Mouse (Mus musculus) heart, embryonic 15.5 days (tissue): ENCODE results near the gene Ackr3. TPM values are rescaled to one million over a fixed set of nuclear protein-coding genes. Genes with fewer than 3 reads are reported as not detected.
A peak's percentile ranks its signal among the peaks of the same experiment; 100 is the strongest.

ENCODE experiments used
- ATAC-seq: fragments of 200-750 bp; cut with Nextera tagmentation; replicated peaks from 2 replicates; pipeline ENCODE4 v1.8.0; 2017; ENCODE audit warnings: low read depth, moderate TSS enrichment; ENCODE audit not compliant: insufficient number of reproducible peaks, insufficient read depth, low FRiP score
- H3K27ac ChIP-seq: fragments of 300-500 bp; sonication (generic); 2 replicates; pipeline ENCODE4 v1.5.1; 2015; ENCODE audit warnings: mild to moderate bottlenecking, inconsistent platforms
- H3K27me3 ChIP-seq: fragments of 300-500 bp; sonication (generic); 2 replicates; pipeline ENCODE4 v1.6.1; 2015; ENCODE audit warnings: inconsistent platforms
- H3K36me3 ChIP-seq: fragments of 300-500 bp; sonication (generic); 2 replicates; pipeline ENCODE4 v1.6.1; 2015; ENCODE audit warnings: mild to moderate bottlenecking, inconsistent platforms
- H3K4me1 ChIP-seq: fragments of 300-500 bp; sonication (generic); replicated peaks from 2 replicates; pipeline ENCODE4 v1.6.1; 2015; ENCODE audit warnings: inconsistent platforms
- H3K4me2 ChIP-seq: fragments of 300-500 bp; sonication (generic); 2 replicates; pipeline ENCODE4 v1.6.1; 2015; ENCODE audit warnings: inconsistent platforms, mild to moderate bottlenecking, moderate library complexity
- H3K4me3 ChIP-seq: fragments of 300-500 bp; sonication (generic); 2 replicates; pipeline ENCODE4 v1.5.1; 2015; ENCODE audit warnings: mild to moderate bottlenecking, inconsistent platforms
- H3K9ac ChIP-seq: fragments of 300-500 bp; sonication (generic); 2 replicates; pipeline ENCODE4 v1.6.1; 2015; ENCODE audit warnings: mild to moderate bottlenecking, inconsistent platforms
- H3K9me3 ChIP-seq: fragments of 300-500 bp; sonication (generic); replicated peaks from 2 replicates; pipeline ENCODE4 v1.6.1; 2016; ENCODE audit warnings: inconsistent platforms
- WGBS: fragments of 180-500 bp; shearing (Covaris S2); methylation state at CpG from one replicate; pipeline ENCODE4 v1.1.7; 2015; ENCODE audit warnings: mixed read lengths; 5-methylcytosine and 5-hydroxymethylcytosine counted together
- polyA plus RNA-seq: library from polyadenylated mRNA; unstranded; fragments of >200 nt; fragmentation: Nextera tagmentation; extraction: Ambion mirVana; gene quantifications from 2 replicates; pipeline ENCODE4 v1.2.1, GENCODE M21; 2015

Gene Ackr3
- polyA plus RNA-seq, 1 experiment from 2014 or later = 26.9 TPM

- Histone ChIP-seq H3K4me2 (peak overlapping the region; percentile 69), H3K27me3 (peaks cover 25% of the 10 kb centered on the region), H3K4me1 (peaks cover 56% of the 10 kb centered on the region), H3K9me3 (no peaks in the 10 kb centered on the region), H3K36me3 (no peaks in the 10 kb centered on the region), H3K9ac (peak overlapping the region; percentile 10; the same call in 1 of the 2 replicates), H3K4me3 (peak overlapping the region; percentile 58), H3K27ac (peak overlapping the region; percentile 70)
- ATAC-seq = no peak
- 32% methylated on average over 1 of the region's 1 CpGs for WGBS
Measured at GRCm38 (mm10) chr1:90204821-90205220, 1.0 kb downstream of the Ackr3 start.

- H3K4me1 ChIP-seq = peaks cover 56% of the 10 kb centered on the region
- 6% methylated on average over 6 of the region's 6 CpGs for WGBS
- H3K27ac ChIP-seq = peak overlapping the region; percentile 70
- H3K36me3 ChIP-seq = no peaks in the 10 kb centered on the region
- peaks cover 22% of the 10 kb centered on the region for H3K27me3 ChIP-seq
- H3K9ac ChIP-seq = peak overlapping the region; percentile 10
- peak overlapping the region; percentile 69 for H3K4me2 ChIP-seq
- no peaks in the 10 kb centered on the region for H3K9me3 ChIP-seq
- peak overlapping the region; percentile 58 for H3K4me3 ChIP-seq
- no peak for ATAC-seq
Measured at GRCm38 (mm10) chr1:90205223-90205622, 1.4 kb downstream of the Ackr3 start.

GRCm38 (mm10) chr1:90206684-90207083, 2.9 kb downstream of the Ackr3 start:
- Histone ChIP-seq H3K36me3 (no peaks in the 10 kb centered on the region), H3K4me1 (peaks cover 65% of the 10 kb centered on the region), H3K4me2 (peak overlapping the region; percentile 69), H3K27ac (peak overlapping the region; percentile 70), H3K4me3 (peak overlapping the region; percentile 58), H3K9ac (no peak overlapping the region; the same call in 1 of the 2 replicates), H3K9me3 (no peaks in the 10 kb centered on the region), H3K27me3 (peaks cover 12% of the 10 kb centered on the region)
- WGBS = 57% methylated on average over 3 of the region's 3 CpGs
- no peak for ATAC-seq

DNA sequence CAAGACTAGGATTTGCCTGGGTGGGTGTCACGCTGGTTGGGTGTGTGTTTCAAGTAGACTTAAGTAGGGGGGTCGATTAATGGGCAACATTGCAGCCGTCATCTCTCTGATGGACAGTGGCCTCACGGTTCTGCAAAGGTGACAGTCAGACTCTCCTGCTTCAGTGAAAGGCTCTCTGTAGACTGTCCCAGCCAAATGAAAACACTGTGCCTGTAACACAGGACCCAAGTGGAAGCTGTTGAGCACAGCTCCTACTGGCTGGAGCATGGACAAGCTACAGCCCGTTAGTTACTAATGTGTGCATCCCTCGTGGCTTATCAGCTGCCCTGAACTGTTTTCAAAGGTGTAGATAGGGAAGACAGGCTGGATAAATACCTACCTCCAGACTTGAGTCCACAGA, 3.5 kb downstream of the Ackr3 start:
- H3K4me3 ChIP-seq = peak overlapping the region; percentile 58
- peaks cover 10% of the 10 kb centered on the region for H3K27me3 ChIP-seq
- H3K9me3 ChIP-seq = no peaks in the 10 kb centered on the region
- peak overlapping the region; percentile 69 for H3K4me2 ChIP-seq
- peak overlapping the region; percentile 32 for H3K27ac ChIP-seq
- no peaks in the 10 kb centered on the region for H3K36me3 ChIP-seq
- no peak overlapping the region for H3K9ac ChIP-seq
- peaks cover 61% of the 10 kb centered on the region for H3K4me1 ChIP-seq
- 44% methylated on average over 6 of the region's 6 CpGs for WGBS
- no peak for ATAC-seq

GRCm38 (mm10) chr1:90207739-90208502, 4.1 kb downstream of the Ackr3 start:
- no peaks in the 10 kb centered on the region for H3K9me3 ChIP-seq
- 53% methylated on average over 6 of the region's 6 CpGs for WGBS
- H3K4me2 ChIP-seq = peak overlapping the region; percentile 69
- no peak overlapping the region for H3K9ac ChIP-seq
- no peaks in the 10 kb centered on the region for H3K36me3 ChIP-seq
- ATAC-seq = no peak
- H3K27ac ChIP-seq = peak overlapping the region; percentile 28; the same call in 1 of the 2 replicates
- H3K4me3 ChIP-seq = peak overlapping the region; percentile 58
- H3K27me3 ChIP-seq = peaks cover 5% of the 10 kb centered on the region
- peaks cover 56% of the 10 kb centered on the region for H3K4me1 ChIP-seq

- Histone ChIP-seq H3K4me2 (peak overlapping the region; percentile 69), H3K9ac (no peak overlapping the region), H3K9me3 (no peaks in the 10 kb centered on the region), H3K27ac (no peak overlapping the region; the same call in 1 of the 2 replicates), H3K4me1 (peaks cover 50% of the 10 kb centered on the region), H3K4me3 (peak overlapping the region; percentile 58), H3K36me3 (no peaks in the 10 kb centered on the region), H3K27me3 (no peaks in the 10 kb centered on the region)
- ATAC-seq = no peak
- WGBS = 44% methylated on average over 9 of the region's 9 CpGs
Measured at GRCm38 (mm10) chr1:90208503-90208860, 4.7 kb downstream of the Ackr3 start.

DNA sequence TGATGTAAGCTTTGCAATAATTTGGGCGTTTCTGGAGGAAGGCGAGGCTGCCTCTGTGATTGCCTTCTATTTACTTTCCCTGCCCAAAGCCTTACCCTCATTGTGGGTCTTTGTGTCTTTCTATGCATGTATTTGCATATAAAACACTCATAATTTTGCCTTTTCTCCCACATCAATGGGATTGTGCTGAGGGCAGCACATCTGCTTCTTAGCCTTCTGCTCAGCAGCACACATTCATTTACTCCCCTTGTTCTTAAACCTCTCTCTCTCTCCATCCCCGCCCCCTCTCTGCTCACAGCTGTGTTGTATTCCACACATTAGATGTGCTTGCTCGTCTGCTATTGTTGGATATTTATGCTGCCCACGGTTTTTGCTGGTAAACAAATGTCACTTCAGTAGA, 5.3 kb downstream of the Ackr3 start:
- WGBS = 75% methylated on average over 5 of the region's 5 CpGs
- Histone ChIP-seq H3K4me1 (peaks cover 46% of the 10 kb centered on the region), H3K9ac (no peak overlapping the region), H3K4me3 (peak overlapping the region; percentile 58), H3K36me3 (no peaks in the 10 kb centered on the region), H3K4me2 (peak overlapping the region; percentile 69), H3K27ac (no peak overlapping the region), H3K9me3 (no peaks in the 10 kb centered on the region), H3K27me3 (no peaks in the 10 kb centered on the region)
- ATAC-seq = no peak

GRCm38 (mm10) chr1:90209741-90210140, 6.0 kb downstream of the Ackr3 start:
- ATAC-seq = no peak
- Histone ChIP-seq H3K27me3 (no peaks in the 10 kb centered on the region), H3K36me3 (peaks cover 4% of the 10 kb centered on the region), H3K4me1 (peaks cover 42% of the 10 kb centered on the region), H3K9me3 (no peaks in the 10 kb centered on the region), H3K4me3 (no peak overlapping the region), H3K4me2 (peak overlapping the region; percentile 30; the same call in 1 of the 2 replicates), H3K9ac (no peak overlapping the region), H3K27ac (no peak overlapping the region)
- 51% methylated on average over 2 of the region's 2 CpGs for WGBS

DNA sequence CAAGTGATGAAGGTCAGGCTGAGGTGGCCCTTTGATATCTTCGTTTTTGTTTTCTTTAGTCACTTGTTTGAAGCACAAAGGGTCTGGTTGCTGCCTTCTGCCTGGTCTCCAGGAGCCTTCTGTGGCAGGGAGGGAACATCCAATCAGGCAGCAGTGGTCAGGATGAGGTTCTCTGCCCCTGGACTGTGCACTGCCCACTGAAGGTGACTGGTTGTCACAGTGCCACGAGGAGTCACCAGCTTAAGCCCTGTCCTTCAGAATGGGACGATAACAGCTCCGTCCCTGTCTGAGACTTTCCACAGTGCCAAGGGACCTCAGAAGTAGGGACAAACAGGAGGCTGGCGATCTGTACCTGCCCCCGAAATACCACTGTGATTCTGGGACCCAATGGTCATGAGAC, 6.6 kb downstream of the Ackr3 start:
- Histone ChIP-seq H3K4me3 (no peak overlapping the region), H3K4me2 (0 out of 2 replicates have a peak overlapping the region, but pooled peaks have one; percentile 3), H3K4me1 (peaks cover 38% of the 10 kb centered on the region), H3K9ac (no peak overlapping the region), H3K9me3 (no peaks in the 10 kb centered on the region), H3K27me3 (no peaks in the 10 kb centered on the region), H3K36me3 (peaks cover 7% of the 10 kb centered on the region), H3K27ac (no peak overlapping the region)
- ATAC-seq = no peak
- 74% methylated on average over 6 of the region's 6 CpGs for WGBS

GRCm38 (mm10) chr1:90210761-90211160, 7.0 kb downstream of the Ackr3 start:
- ATAC-seq = no peak
- no peaks in the 10 kb centered on the region for H3K27me3 ChIP-seq
- H3K4me3 ChIP-seq = no peak overlapping the region
- no peak overlapping the region for H3K27ac ChIP-seq
- H3K9me3 ChIP-seq = no peaks in the 10 kb centered on the region
- peaks cover 7% of the 10 kb centered on the region for H3K36me3 ChIP-seq
- H3K4me2 ChIP-seq = 0 out of 2 replicates have a peak overlapping the region, but pooled peaks have one; percentile 3
- H3K9ac ChIP-seq = no peak overlapping the region
- H3K4me1 ChIP-seq = peaks cover 36% of the 10 kb centered on the region
- 75% methylated on average over 4 of the region's 4 CpGs for WGBS

- Histone ChIP-seq H3K36me3 (peaks cover 7% of the 10 kb centered on the region), H3K9me3 (no peaks in the 10 kb centered on the region), H3K4me2 (no peak overlapping the region), H3K9ac (no peak overlapping the region), H3K27me3 (no peaks in the 10 kb centered on the region), H3K27ac (no peak overlapping the region), H3K4me1 (peaks cover 31% of the 10 kb centered on the region), H3K4me3 (no peak overlapping the region)
- WGBS = 90% methylated on average over 6 of the region's 6 CpGs
- ATAC-seq = no peak
Measured at GRCm38 (mm10) chr1:90212376-90212775, 8.6 kb downstream of the Ackr3 start.

- H3K27me3 ChIP-seq = no peaks in the 10 kb centered on the region
- no peak overlapping the region for H3K4me3 ChIP-seq
- no peak overlapping the region for H3K27ac ChIP-seq
- H3K9me3 ChIP-seq = no peaks in the 10 kb centered on the region
- no peak overlapping the region for H3K9ac ChIP-seq
- WGBS = 75% methylated on average over 6 of the region's 6 CpGs
- no peak overlapping the region for H3K4me2 ChIP-seq
- peaks cover 26% of the 10 kb centered on the region for H3K4me1 ChIP-seq
- ATAC-seq = no peak
- H3K36me3 ChIP-seq = peaks cover 7% of the 10 kb centered on the region
Measured at GRCm38 (mm10) chr1:90212901-90213300, 9.1 kb downstream of the Ackr3 start.
